Mouse (Mus musculus) myocyte (in vitro differentiated cells): ENCODE measurements around the gene Dusp13. TPM values are rescaled to one million over a fixed set of nuclear protein-coding genes. Genes with fewer than 3 reads are reported as not detected.

ENCODE experiments used
- H3K27me3 ChIP-seq: one replicate; pipeline ENCODE4 v1.6.1; 2011; ENCODE audit not compliant: control insufficient read depth, insufficient read depth, insufficient read length
- H3K36me3 ChIP-seq: one replicate; pipeline ENCODE4 v1.6.1; 2011; ENCODE audit not compliant: control insufficient read depth, insufficient read depth
- H3K4me2 ChIP-seq: one replicate; pipeline ENCODE4 v1.6.1; 2011; ENCODE audit warnings: low read depth, control low read depth
- H3K4me3 ChIP-seq: one replicate; pipeline ENCODE4 v1.5.1; 2011; ENCODE audit warnings: mild to moderate bottlenecking, control low read depth, moderate library complexity
- H3K79me2 ChIP-seq: one replicate; pipeline ENCODE4 v1.6.1; 2011; ENCODE audit not compliant: control insufficient read depth, insufficient read depth
- H3ac ChIP-seq: one replicate; pipeline ENCODE4 v1.6.1; 2011; ENCODE audit not compliant: control insufficient read depth, insufficient read length
- CEBPB ChIP-seq: IDR thresholded peaks from 2 replicates; pipeline ENCODE4 v1.6.1; 2011; ENCODE audit warnings: mild to moderate bottlenecking, moderate library complexity; ENCODE audit not compliant: poor library complexity, insufficient read depth, severe bottlenecking
- E2F4 ChIP-seq: IDR thresholded peaks from one replicate; pipeline ENCODE4 v1.6.1; 2011; ENCODE audit warnings: mild to moderate bottlenecking, control low read depth, moderate library complexity; ENCODE audit not compliant: insufficient read depth
- MAX ChIP-seq: IDR thresholded peaks from one replicate; pipeline ENCODE4 v1.6.1; 2011; ENCODE audit warnings: low read depth, mild to moderate bottlenecking, control low read depth
- MYOD1 ChIP-seq, 3 experiments: IDR thresholded peaks; one replicate each; pipeline ENCODE4 v1.6.1; 2011; ENCODE audit warnings: control low read depth in 2 of 3, low read depth in 2 of 3, mild to moderate bottlenecking in 2 of 3, moderate library complexity in 1 of 3; ENCODE audit not compliant: insufficient read length in 2 of 3, control insufficient read depth in 1 of 3
- MYOG ChIP-seq, 3 experiments: IDR thresholded peaks; one replicate each; pipeline ENCODE4 v1.6.1; 2011; ENCODE audit warnings: control low read depth in 2 of 3, low read depth in 2 of 3, mild to moderate bottlenecking in 2 of 3; ENCODE audit not compliant: insufficient read length in 2 of 3, control insufficient read depth in 1 of 3, insufficient read depth in 1 of 3
- POLR2A ChIP-seq: IDR thresholded peaks from one replicate; pipeline ENCODE4 v1.6.1; 2011; ENCODE audit warnings: low read depth, mild to moderate bottlenecking, control low read depth, moderate library complexity; ENCODE audit not compliant: insufficient read length
- POLR2AphosphoS2 ChIP-seq: IDR thresholded peaks from one replicate; pipeline ENCODE4 v1.6.1; 2011; ENCODE audit warnings: low read depth, control low read depth; ENCODE audit not compliant: insufficient read length
- REST ChIP-seq: IDR thresholded peaks from one replicate; pipeline ENCODE4 v1.6.1; 2011; ENCODE audit warnings: mild to moderate bottlenecking, control low read depth, moderate library complexity; ENCODE audit not compliant: insufficient read depth, insufficient read length
- SRF ChIP-seq: IDR thresholded peaks from one replicate; pipeline ENCODE4 v1.6.1; 2011; ENCODE audit warnings: low read depth; ENCODE audit not compliant: control insufficient read depth, insufficient read length
- TCF12 ChIP-seq: IDR thresholded peaks from one replicate; pipeline ENCODE4 v1.6.1; 2011; ENCODE audit warnings: mild to moderate bottlenecking, control low read depth; ENCODE audit not compliant: poor library complexity, insufficient read depth, severe bottlenecking
- TCF3 ChIP-seq: IDR thresholded peaks from one replicate; pipeline ENCODE4 v1.6.1; 2011; ENCODE audit warnings: low read depth, control low read depth; ENCODE audit not compliant: insufficient read length
- USF1 ChIP-seq: IDR thresholded peaks from one replicate; pipeline ENCODE4 v1.6.1; 2011; ENCODE audit warnings: low read depth, mild to moderate bottlenecking, control low read depth, moderate library complexity
- polyA plus RNA-seq: library from polyadenylated mRNA; unstranded; fragments of >200 nt; fragmentation: generic; extraction: Trizol; gene quantifications from one replicate; pipeline ENCODE4 v1.2.1, GENCODE M21; 2012; ENCODE audit warnings: missing spikeins

The Dusp13 gene
- polyA plus RNA-seq, 1 experiment, result 24.6 TPM

- TF ChIP-seq USF1 (no peak), SRF (no peak), REST (no peak), MYOD1 (IDR thresholded peaks at IDR 0.05; ENCODE audit: control insufficient read depth in 1 of 3, insufficient read length in 2 of 3, low read depth in 2 of 3) (no peak), CEBPB (no peak), MYOG (IDR thresholded peaks at IDR 0.05; ENCODE audit: control insufficient read depth in 1 of 3, insufficient read depth in 1 of 3, insufficient read length in 2 of 3, low read depth in 2 of 3) (no peak)
- no peak overlapping the region for H3K4me2 ChIP-seq
- peaks cover 7% of the 10 kb centered on the region for H3K79me2 ChIP-seq
- H3ac ChIP-seq, result no peak overlapping the region
- no peaks in the 10 kb centered on the region for H3K27me3 ChIP-seq
- no peak overlapping the region for H3K4me3 ChIP-seq
- H3K36me3 ChIP-seq, result peaks cover 47% of the 10 kb centered on the region
Observed at GRCm38 (mm10) chr14:21788121-21788520, 37.1 kb upstream of the Dusp13 start.

- TF ChIP-seq E2F4 (no peak), POLR2AphosphoS2 (no peak), MAX (no peak), TCF12 (no peak), MYOG (IDR thresholded peaks at IDR 0.05; ENCODE audit: control insufficient read depth in 1 of 3, insufficient read depth in 1 of 3, insufficient read length in 2 of 3, low read depth in 2 of 3) (no peak), POLR2A (no peak), MYOD1 (IDR thresholded peaks at IDR 0.05; ENCODE audit: control insufficient read depth in 1 of 3, insufficient read length in 2 of 3, low read depth in 2 of 3) (no peak), REST (no peak), SRF (no peak), TCF3 (no peak), USF1 (no peak), CEBPB (no peak)
Observed at GRCm38 (mm10) chr14:21787374-21787773, 36.4 kb upstream of the Dusp13 start.

GRCm38 (mm10) chr14:21786500-21786899 is 35.5 kb upstream of the Dusp13 start:
- TF ChIP-seq MAX, result no peak
- no peak for TF ChIP-seq REST
- no peak for TF ChIP-seq USF1
- TF ChIP-seq TCF12, result no peak
- no peak for TF ChIP-seq MYOD1 (IDR thresholded peaks at IDR 0.05; ENCODE audit: control insufficient read depth in 1 of 3, insufficient read length in 2 of 3, low read depth in 2 of 3)
- no peak for TF ChIP-seq POLR2AphosphoS2
- TF ChIP-seq POLR2A, result no peak
- no peak for TF ChIP-seq MYOG (IDR thresholded peaks at IDR 0.05; ENCODE audit: control insufficient read depth in 1 of 3, insufficient read depth in 1 of 3, insufficient read length in 2 of 3, low read depth in 2 of 3)
- TF ChIP-seq E2F4, result no peak
- no peak for TF ChIP-seq TCF3
- no peak for TF ChIP-seq SRF
- no peak for TF ChIP-seq CEBPB

More at GRCm38 (mm10) chr14:21787374-21787773, 36.4 kb upstream of the Dusp13 start:
- peaks cover 46% of the 10 kb centered on the region for H3K36me3 ChIP-seq
- H3ac ChIP-seq, result no peak overlapping the region
- no peak overlapping the region for H3K4me3 ChIP-seq
- H3K27me3 ChIP-seq, result no peaks in the 10 kb centered on the region
- no peak overlapping the region for H3K4me2 ChIP-seq
- H3K79me2 ChIP-seq, result peaks cover 7% of the 10 kb centered on the region

GRCm38 (mm10) chr14:21776201-21776600 is 25.2 kb upstream of the Dusp13 start:
- H3K79me2 ChIP-seq, result peaks cover 59% of the 10 kb centered on the region
- no peak overlapping the region for H3K4me3 ChIP-seq
- TF ChIP-seq USF1 (no peak), SRF (no peak), TCF3 (no peak), MAX (no peak), POLR2AphosphoS2 (no peak), MYOD1 (IDR thresholded peaks at IDR 0.05; ENCODE audit: control insufficient read depth in 1 of 3, insufficient read length in 2 of 3, low read depth in 2 of 3) (no peak)
- H3K4me2 ChIP-seq, result no peak overlapping the region
- H3ac ChIP-seq, result no peak overlapping the region
- H3K36me3 ChIP-seq, result peaks cover 39% of the 10 kb centered on the region
- H3K27me3 ChIP-seq, result no peaks in the 10 kb centered on the region

More at GRCm38 (mm10) chr14:21786500-21786899, 35.5 kb upstream of the Dusp13 start:
- Histone ChIP-seq H3ac (no peak overlapping the region), H3K4me2 (no peak overlapping the region), H3K27me3 (no peaks in the 10 kb centered on the region), H3K4me3 (no peak overlapping the region), H3K36me3 (peaks cover 52% of the 10 kb centered on the region), H3K79me2 (peaks cover 7% of the 10 kb centered on the region)

- Histone ChIP-seq H3ac (no peak overlapping the region), H3K79me2 (peaks cover 79% of the 10 kb centered on the region), H3K4me3 (no peak overlapping the region), H3K4me2 (no peak overlapping the region), H3K36me3 (peaks cover 31% of the 10 kb centered on the region), H3K27me3 (no peaks in the 10 kb centered on the region)
- TF ChIP-seq MYOG (IDR thresholded peaks at IDR 0.05; ENCODE audit: control insufficient read depth in 1 of 3, insufficient read depth in 1 of 3, insufficient read length in 2 of 3, low read depth in 2 of 3), result no peak
- no peak for TF ChIP-seq CEBPB
- no peak for TF ChIP-seq POLR2AphosphoS2
- TF ChIP-seq MAX, result no peak
- no peak for TF ChIP-seq SRF
- no peak for TF ChIP-seq E2F4
- no peak for TF ChIP-seq MYOD1 (IDR thresholded peaks at IDR 0.05; ENCODE audit: control insufficient read depth in 1 of 3, insufficient read length in 2 of 3, low read depth in 2 of 3)
- no peak for TF ChIP-seq POLR2A
- TF ChIP-seq TCF3, result no peak
- TF ChIP-seq TCF12, result no peak
- no peak for TF ChIP-seq REST
Observed at GRCm38 (mm10) chr14:21773946-21774345, 23.0 kb upstream of the Dusp13 start.
